Mouse (Mus musculus) hindbrain, embryonic 13.5 days (tissue): ENCODE data around the gene Gpha2. TPM values are rescaled to one million over a fixed set of nuclear protein-coding genes. Genes with fewer than 3 reads are reported as not detected.

ENCODE experiments used
- microRNA counts: library from miRNA; unstranded; fragments of <30 nt; microRNA quantifications from one replicate; lab custom pipeline; 2016
- microRNA-seq: library from miRNA; unstranded; fragments of <30 nt; microRNA quantifications from one replicate; pipeline ENCODE4, GENCODE M21; 2016
- polyA plus RNA-seq: library from polyadenylated mRNA; unstranded; fragments of >200 nt; fragmentation: Nextera tagmentation; extraction: Ambion mirVana; gene quantifications from 2 replicates; pipeline ENCODE4 v1.2.1, GENCODE M21; 2015

Gene Gpha2
- polyA plus RNA-seq, 1 experiment from 2014 or later, result not detected

MicroRNAs encoded within 50 kb of the gene (microRNA counts, 519-probe panel; counts per million panel counts)
- microRNA mmu-miR-192 (lab: Ali Mortazavi, UCI), result 2,299 counts per million, percentile 17 among the panel's probes with 10 or more counts

Small RNAs within 50 kb of the gene (microRNA-seq; reads per million reads assigned to microRNA genes)
- gene Mir192, result 84.0 reads per million, percentile 48 among the genes with 10 or more reads in this experiment
- gene Mir194-2, result 64.4 reads per million, percentile 45 among the genes with 10 or more reads in this experiment

Other genes with a start within 250 kb of the Gpha2 start
- not detected in 2 replicates for gene Slc22a20, start 240.2 kb upstream of the Gpha2 start, polyA plus RNA-seq
- 3.3 and 4.7 TPM in 2 replicates for gene Capn1, start 210.5 kb upstream of the Gpha2 start, polyA plus RNA-seq
- 30.6 and 33.0 TPM in 2 replicates for gene Syvn1, start 179.8 kb upstream of the Gpha2 start, polyA plus RNA-seq
- gene Mrpl49, start 168.6 kb upstream of the Gpha2 start, polyA plus RNA-seq, result 64.6 and 68.9 TPM in 2 replicates
- gene Fau, start 168.5 kb upstream of the Gpha2 start, polyA plus RNA-seq, result 648 and 656 TPM in 2 replicates
- 30.7 and 34.7 TPM in 2 replicates for gene Znhit2, start 165.2 kb upstream of the Gpha2 start, polyA plus RNA-seq
- 50.4 and 51.6 TPM in 2 replicates for gene Tm7sf2, start 158.0 kb upstream of the Gpha2 start, polyA plus RNA-seq
- gene Vps51, start 149.1 kb upstream of the Gpha2 start, polyA plus RNA-seq, result 81.8 and 85.5 TPM in 2 replicates
- gene Tmem262, start 146.3 kb upstream of the Gpha2 start, polyA plus RNA-seq, result not detected in 2 replicates
- gene Gm28374, start 144.1 kb upstream of the Gpha2 start, polyA plus RNA-seq, result 1.1 and 2.3 TPM in 2 replicates
- gene Zfpl1, start 141.4 kb upstream of the Gpha2 start, polyA plus RNA-seq, result 79.2 and 82.5 TPM in 2 replicates
- 8.2 and 9.2 TPM in 2 replicates for gene Cdca5, start 141.4 kb upstream of the Gpha2 start, polyA plus RNA-seq
- gene AC131692.1, start 132.0 kb upstream of the Gpha2 start, polyA plus RNA-seq, result not detected in 2 replicates
- 0.27 and 0.30 TPM in 2 replicates for gene Naaladl1, start 120.6 kb upstream of the Gpha2 start, polyA plus RNA-seq
- 43.0 and 43.6 TPM in 2 replicates for gene Sac3d1, start 107.7 kb upstream of the Gpha2 start, polyA plus RNA-seq
- gene Snx15, start 98.1 kb upstream of the Gpha2 start, polyA plus RNA-seq, result 55.7 and 58.3 TPM in 2 replicates
- not detected in 2 replicates for gene Batf2, start 85.4 kb upstream of the Gpha2 start, polyA plus RNA-seq
- 128 and 133 TPM in 2 replicates for gene Arl2, start 84.8 kb upstream of the Gpha2 start, polyA plus RNA-seq
- gene Majin, start 42.0 kb upstream of the Gpha2 start, polyA plus RNA-seq, result not detected in 2 replicates
- gene Ppp2r5b, start 9.5 kb downstream of the Gpha2 start, polyA plus RNA-seq, result 93.8 and 98.3 TPM in 2 replicates
- 11.6 and 11.7 TPM in 2 replicates for gene Atg2a, start 15.3 kb downstream of the Gpha2 start, polyA plus RNA-seq
- 86.8 and 96.4 TPM in 2 replicates for gene Ehd1, start 50.3 kb downstream of the Gpha2 start, polyA plus RNA-seq
- gene Cdc42bpg, start 80.1 kb downstream of the Gpha2 start, polyA plus RNA-seq, result 0.42 and 0.48 TPM in 2 replicates
- 71.7 and 73.8 TPM in 2 replicates for gene Men1, start 108.6 kb downstream of the Gpha2 start, polyA plus RNA-seq
- 17.5 and 17.6 TPM in 2 replicates for gene Map4k2, start 114.8 kb downstream of the Gpha2 start, polyA plus RNA-seq
- gene Sf1, start 137.3 kb downstream of the Gpha2 start, polyA plus RNA-seq, result 103 and 107 TPM in 2 replicates
- gene Pygm, start 158.0 kb downstream of the Gpha2 start, polyA plus RNA-seq, result 4.9 and 5.7 TPM in 2 replicates
- 42.0 and 43.2 TPM in 2 replicates for gene Rasgrp2, start 173.0 kb downstream of the Gpha2 start, polyA plus RNA-seq
- 23.5 and 27.7 TPM in 2 replicates for gene Nrxn2, start 192.4 kb downstream of the Gpha2 start, polyA plus RNA-seq